Mouse (Mus musculus) ovary, postnatal 14 days (tissue): ENCODE results near the gene Bsdc1.
"Not testable (repeated sequence)": the region's sequence is repeated elsewhere in the genome, so short reads cannot be mapped to it uniquely, and the experiment has no call there.

ENCODE experiments used
- DNase-seq: peaks from one replicate; pipeline ENCODE4 v3.0.0; 2022; ENCODE audit warnings: low spot score

Gene Bsdc1

DNA sequence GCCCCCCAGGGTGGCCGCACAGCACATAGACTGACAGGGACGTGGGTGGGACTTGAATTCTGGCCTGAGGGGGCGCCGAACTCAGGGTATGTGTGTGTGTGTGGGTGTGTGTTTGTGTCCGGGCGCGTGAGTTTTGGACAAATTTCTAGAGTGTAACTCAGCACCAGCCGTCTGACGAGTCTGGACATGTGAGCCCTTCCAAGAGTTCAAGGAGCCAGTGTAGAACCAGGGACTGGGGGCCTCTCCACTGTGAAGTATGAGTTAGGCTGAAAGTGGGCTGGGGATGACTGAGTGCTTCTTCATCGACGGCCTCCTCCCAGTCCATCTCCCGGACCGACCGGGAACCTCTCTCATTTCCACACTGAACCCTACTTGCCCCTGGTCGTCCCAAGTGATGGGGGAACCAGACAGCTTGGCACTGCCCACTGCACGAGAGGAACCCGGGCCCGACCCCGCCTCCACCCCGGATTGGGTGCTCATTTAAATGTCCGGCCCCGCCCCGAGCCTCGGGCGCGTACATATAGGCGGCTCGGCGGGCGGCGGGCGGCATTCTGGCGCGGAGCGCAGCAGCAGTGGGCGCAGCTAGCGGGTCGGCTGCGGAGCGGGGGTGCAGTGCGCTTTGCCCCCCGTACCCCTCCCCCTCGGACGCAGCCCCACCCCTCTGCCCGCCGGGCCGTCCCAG is 51.8 kb downstream of the Bsdc1 start, which contains the start of gene Marcksl1:
TSS of gene Marcksl1 (plus strand) at position 496 of the 682 bp plus-strand sequence.
- peak; percentile 90 for DNase-seq

DNA sequence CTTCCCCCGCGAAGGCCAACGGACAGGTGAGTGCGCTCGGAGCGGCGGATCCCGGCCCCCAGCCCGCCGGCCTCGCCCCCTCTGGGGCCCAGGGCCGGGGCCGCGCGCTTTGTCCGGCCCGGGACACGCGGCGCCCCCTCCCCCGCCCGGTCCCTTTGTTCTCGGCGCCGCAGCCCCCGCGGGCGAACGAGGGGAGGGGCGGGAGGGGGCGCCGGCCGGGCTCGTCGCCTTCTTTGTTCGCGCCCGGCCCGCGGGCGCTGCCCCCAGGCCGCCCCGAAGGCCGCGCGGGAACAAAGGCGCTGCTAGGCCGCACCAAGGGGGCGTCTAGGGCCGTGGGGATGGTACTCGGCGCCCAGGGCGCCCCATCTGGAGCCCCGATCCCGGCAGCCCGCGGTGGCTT is 52.5 kb downstream of the Bsdc1 start:
- DNase-seq = no peak

DNA sequence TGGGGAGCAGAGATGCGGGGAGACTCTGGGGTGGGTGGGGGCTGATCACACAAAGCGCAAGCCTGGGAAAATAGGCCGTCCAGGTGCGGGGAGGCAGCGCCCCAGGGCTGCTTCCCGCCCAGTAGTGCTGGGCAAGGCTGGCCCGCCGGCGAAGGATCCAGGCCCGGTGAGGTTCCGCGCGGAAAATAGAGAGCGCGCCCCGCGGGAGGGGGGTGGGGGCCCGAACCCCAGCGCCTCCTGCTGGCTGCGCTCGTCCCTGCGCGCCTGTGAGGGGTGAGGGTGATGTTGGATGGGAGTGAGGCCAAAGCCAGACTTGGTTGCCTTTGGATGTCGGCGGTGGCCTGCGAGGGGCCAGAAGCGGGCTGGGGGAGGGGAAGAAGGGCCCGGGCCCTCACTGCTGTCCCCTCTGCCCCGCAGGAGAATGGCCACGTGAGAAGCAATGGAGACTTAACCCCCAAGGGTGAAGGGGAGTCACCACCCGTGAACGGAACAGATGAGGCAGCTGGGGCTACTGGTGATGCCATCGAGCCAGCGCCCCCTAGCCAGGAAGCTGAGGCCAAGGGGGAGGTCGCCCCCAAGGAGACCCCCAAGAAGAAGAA is 53.0 kb downstream of the Bsdc1 start:
- DNase-seq = peak; percentile 65

DNA sequence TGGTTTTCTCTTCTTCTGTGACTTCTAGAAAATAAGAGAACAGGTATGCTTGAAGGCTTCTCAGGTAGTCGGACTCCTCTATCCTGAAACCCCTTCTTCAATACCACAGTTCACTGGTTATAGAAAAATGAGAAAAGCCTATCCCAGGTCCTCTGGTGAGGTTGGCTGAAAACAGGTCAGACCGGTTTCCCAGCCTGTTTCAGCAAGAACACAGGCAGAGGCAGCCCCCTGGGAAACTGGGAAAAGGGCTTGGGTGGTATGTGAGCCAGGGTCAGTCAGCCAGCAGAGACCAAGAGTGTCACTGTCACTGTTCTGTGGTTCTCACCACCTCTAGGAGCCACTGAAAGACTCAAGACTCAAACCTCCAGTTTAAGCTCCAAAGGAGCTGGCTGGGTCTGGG is 55.5 kb downstream of the Bsdc1 start:
- no peak for DNase-seq

GRCm38 (mm10) chr4:129518519-129518918 is 57.1 kb downstream of the Bsdc1 start:
- no peak for DNase-seq

- DNase-seq = no peak
These were observed 64.0 kb downstream of the Bsdc1 start for GRCm38 (mm10) chr4:129525338-129525737.

DNA sequence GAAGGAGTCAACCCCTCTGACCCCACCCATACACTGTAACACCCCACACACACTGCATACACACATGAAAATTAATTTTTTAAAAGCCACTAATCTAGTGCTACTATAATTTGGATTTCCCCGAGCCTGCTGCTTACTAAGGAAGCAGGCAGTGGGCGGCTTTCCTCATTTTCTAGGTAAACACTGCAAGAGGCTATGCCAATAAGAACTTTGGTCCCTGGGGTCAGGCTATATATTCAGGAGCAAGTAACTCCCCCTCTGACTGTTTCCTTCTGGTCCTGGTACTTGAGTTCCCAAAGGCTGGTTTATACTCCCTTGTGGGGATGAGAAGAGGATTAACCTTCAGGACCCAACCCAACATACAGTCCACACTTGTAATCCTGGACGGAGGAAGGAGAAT is 64.5 kb downstream of the Bsdc1 start:
- no peak for DNase-seq

GRCm38 (mm10) chr4:129528901-129529300 is 67.5 kb downstream of the Bsdc1 start:
- not testable (repeated sequence) for DNase-seq
